Mouse (Mus musculus): Measurements from ENCODE around the gene Mndal.
"Not testable (repeated sequence)": the region's sequence is repeated elsewhere in the genome, so short reads cannot be mapped to it uniquely, and the experiment has no call there.

Mndal gene

DNA sequence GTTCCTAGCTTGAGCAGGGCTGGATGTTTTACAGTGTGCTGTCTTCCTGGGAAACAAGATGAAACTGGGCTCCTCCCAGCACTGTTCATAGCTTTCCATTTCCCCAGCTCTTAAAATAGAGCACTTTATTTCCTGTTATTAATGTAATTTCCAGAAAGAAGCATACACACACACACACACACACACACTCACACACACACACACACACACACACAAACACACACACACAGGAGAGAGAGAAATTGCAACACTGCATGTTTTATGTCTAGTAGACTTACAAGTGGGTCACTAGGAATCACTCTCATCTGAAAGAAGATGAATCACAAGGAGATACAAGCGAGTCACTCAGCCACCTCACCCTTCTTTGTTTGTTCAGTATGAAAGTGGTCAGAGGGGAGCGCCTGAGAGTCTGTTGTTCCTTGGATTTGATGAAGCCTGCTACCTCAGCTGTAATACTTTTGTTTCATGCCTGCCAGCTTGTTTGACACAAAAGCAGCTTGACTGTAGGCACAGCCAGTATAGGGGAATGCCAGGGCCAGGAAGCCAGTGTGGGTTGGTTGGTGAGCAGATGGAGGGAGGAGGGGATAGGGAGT, 139.5 kb downstream of the Mndal start:
- in situ Hi-C loops (cut with MboI; ENCODE audit: low pct_unique_long_range_greater_than_20kb in 1 of 2, low sequenced_read_pairs in 2 of 2, unreplicated experiment in 1 of 2), result not testable (repeated sequence)

- in situ Hi-C loops (cut with MboI; ENCODE audit: low pct_unique_long_range_greater_than_20kb in 1 of 2, low sequenced_read_pairs in 2 of 2, unreplicated experiment in 1 of 2), result not testable (repeated sequence)
Observed at GRCm38 (mm10) chr1:173802207-173802606, 140.1 kb downstream of the Mndal start.

- in situ Hi-C loops (cut with MboI; ENCODE audit: low pct_unique_long_range_greater_than_20kb in 1 of 2, low sequenced_read_pairs in 2 of 2, unreplicated experiment in 1 of 2), result not testable (repeated sequence)
Observed at GRCm38 (mm10) chr1:173801791-173802190, 140.5 kb downstream of the Mndal start.
